Mouse (Mus musculus): Measurements from ENCODE around the gene Mroh8.

DNA sequence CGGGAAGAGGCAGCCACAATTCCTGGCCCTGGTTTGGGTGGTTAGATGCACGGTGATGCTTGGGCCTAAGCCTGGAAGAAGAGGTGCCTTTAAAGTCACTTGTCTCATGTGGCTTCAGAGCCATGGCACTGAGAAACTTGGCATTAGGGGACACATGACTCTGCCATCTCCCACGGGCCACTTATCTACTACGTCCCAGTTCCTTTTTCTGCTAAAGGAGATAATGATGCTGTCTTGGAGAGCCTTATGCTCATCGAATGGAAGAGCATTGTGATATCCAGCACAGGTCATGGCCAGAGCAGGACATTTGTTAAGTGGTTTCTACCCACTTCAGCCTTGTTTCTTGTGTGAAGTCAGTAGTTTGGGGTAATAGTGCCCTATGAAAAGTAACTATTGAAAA lies 9.6 kb upstream of the Mroh8 start:
- TF ChIP-seq ZNF384 (IDR thresholded peaks at IDR 0.05; ENCODE audit: low read depth, low read length) (no peak), HCFC1 (IDR thresholded peaks at IDR 0.05; ENCODE audit: borderline replicate concordance, insufficient read depth, low read length) (no peak), MAFK (IDR thresholded peaks at IDR 0.05; ENCODE audit: insufficient read depth, low read depth, low read length) (no peak)

Data from ES-E14 (cell line).